Mouse (Mus musculus) urinary bladder, postnatal 14 days (tissue): ENCODE data around the gene Ppp5c.

ENCODE experiments used
- DNase-seq: peaks from one replicate; pipeline ENCODE4 v3.0.0; 2021; ENCODE audit warnings: low spot score

The Ppp5c gene

GRCm38 (mm10) chr7:17054325-17054989, 26.7 kb upstream of the Ppp5c start:
- DNase-seq, result no peak

DNA sequence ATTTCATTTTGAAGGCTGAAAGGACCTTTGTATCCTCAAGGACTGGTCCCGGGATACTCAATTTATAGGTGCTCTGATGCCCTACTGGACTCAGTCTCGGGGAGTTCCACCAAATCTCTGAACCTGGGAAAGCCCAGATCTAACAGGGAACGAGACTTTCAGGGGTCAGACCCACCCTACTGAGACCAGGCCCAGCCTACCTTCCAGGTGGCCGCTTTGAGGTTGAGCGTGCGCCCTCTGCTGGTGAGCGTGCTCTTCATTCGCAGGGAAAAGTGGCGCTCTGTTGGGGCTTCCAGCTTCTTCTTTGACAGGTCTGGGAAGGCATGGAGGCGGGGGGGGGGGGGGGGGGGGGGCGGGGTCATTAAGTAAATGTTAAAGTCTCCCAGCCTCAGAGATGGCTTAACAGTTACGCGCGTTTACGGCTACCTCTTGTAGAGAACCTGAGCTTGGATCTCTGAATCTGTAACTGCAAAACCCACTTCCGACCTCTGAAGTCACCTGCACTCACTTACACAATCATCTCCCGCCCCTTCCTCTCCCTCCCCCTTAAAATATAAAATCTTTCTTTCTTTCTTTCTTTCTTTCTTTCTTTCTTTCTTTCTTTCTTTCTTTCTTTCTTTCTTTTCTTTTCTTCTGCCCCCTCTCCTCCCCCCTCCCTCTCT, 23.3 kb upstream of the Ppp5c start:
- peak; percentile 67 for DNase-seq

DNA sequence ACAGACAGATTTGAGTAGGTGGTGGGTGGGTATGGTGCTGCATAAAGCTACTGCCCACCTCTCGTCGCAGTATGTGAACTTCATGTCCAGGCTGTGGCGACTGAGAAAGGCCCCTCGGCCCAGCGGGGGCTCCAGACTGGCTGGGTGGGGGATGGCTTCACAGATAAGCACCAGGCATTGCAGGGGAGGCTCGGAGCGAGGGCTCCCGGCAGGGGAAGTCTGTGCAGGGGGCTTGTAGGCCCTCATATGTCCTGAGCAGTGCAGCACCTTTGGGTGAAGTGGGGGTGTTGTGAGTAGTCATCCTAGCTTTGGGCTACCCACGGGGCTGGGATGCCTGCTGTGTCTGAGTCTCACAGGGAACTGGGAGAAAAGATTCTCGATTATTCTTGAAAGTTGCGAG, 22.8 kb upstream of the Ppp5c start:
- no peak for DNase-seq

DNA sequence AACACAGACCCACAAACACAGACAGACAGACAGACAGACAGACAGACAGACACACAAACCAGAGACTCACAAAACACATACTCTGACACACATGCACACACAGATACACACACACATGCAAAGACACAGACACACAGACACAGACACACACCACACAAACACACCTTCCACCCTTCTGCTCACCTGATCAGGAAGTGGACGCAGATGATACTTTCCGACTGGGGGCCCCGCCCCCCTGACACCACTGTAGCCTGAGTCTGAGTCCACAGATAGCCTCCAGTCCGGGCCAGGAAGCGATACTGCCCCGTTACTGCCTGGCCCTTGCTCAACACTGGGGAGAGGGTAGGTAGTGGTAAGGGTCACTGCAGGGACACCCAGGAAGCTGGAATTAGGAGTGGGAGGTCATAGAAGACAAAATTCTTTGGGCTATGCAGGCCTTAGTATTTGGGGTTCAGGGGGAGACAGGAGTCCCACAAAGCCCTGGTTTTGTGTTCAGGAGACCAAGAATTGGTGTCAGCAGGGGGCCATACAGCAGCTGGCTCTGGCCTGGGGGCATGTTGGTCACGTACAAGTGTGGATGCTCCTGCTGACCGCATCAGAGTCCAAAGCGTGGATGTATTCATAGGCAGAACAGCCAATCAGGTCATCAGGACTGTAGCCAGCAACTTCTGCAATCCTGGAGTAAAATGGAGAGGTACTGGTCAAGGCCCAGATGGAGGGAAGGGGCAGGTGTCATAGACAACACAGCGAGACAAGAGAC, 20.9 kb upstream of the Ppp5c start:
- DNase-seq, result no peak

- DNase-seq, result no peak
These were observed 19.4 kb upstream of the Ppp5c start for GRCm38 (mm10) chr7:17047041-17047682.

GRCm38 (mm10) chr7:17045743-17046142, 18.0 kb upstream of the Ppp5c start:
- no peak for DNase-seq

DNA sequence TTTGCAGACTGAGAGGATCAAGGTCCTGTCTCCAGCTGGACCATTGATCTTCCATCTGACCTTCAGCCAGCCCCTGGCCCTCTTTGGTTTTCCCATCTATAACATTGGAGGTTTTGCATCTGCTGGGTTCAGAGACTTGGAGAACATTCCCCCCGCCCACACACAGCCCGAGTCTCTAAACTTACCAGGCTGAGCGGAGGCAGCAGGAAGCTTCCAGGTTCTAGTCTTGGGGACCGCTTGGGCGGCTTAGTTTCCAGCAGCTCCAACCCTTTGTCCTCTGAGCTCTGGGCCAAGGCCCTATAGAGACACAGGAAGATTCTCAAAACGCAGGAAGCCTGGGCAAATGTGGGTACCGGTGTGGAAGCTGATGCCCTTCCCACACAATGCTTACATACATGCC, 11.6 kb upstream of the Ppp5c start:
- no peak for DNase-seq

- DNase-seq, result no peak
These were observed 10.4 kb upstream of the Ppp5c start for GRCm38 (mm10) chr7:17038018-17038695.

GRCm38 (mm10) chr7:17030239-17030638, 2.5 kb upstream of the Ppp5c start:
- DNase-seq, result no peak

DNA sequence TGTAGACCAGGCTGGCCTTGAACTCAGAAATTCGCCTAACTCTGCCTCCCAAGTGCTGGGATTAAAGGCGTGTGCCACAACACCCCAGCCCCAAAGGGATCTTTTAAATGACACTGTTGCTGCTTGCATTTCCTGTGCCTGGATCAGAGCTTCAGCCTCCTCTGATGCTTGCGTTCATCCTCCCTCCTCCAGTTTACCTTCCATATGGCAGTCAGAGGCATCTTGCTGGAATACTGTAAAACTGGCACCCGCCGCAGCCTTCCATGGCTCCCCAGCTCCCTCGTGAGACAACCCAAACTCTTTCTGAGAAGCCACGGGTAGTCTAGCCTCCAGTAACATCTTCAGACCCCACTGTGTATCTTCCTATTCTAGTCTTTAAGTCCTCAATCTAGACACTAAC, 1.2 kb upstream of the Ppp5c start:
- DNase-seq, result no peak

DNA sequence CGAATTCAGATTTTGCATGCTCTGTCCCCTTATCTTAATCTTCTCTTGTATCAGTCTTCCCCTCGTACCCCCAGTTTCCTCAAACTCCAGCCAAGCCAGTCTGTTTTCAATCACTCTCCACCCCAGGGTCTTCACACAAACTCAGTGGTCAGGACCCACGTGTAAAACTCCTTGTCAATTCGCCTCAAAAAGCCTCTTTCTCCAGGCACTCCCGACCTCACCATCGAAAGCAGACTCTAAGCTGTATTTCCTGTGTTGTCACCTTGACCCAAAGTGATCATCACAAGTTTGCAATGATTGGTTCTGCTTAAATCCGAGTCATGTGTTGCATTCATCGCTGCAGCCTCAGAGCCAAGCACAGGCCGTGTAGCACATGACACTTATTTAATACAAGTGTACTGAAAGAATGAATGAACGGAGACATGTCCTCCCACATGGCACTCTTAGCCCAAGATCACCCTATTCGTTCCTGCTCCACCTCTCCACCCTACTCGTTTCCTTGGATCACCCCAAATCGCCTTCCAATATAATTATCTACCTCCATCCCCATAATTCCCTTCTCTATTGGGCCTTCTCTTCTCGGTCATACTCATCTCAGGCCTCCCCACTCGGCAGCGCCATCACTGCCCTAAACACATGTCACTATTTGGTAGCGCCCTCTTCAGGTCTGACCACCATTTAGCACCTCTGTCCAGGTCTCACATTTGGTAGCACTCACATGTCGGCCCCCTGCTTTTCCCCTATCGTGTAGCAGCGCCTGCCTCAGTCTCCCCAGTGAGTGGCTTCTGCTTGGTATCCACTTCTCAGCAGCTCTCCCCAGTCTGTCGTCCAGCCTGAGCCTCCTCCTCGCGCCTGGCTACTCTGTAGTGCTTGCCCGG, 775 bp downstream of the Ppp5c start:
- DNase-seq, result no peak

- no peak for DNase-seq
These were observed 1.7 kb downstream of the Ppp5c start for GRCm38 (mm10) chr7:17025896-17026622.

DNA sequence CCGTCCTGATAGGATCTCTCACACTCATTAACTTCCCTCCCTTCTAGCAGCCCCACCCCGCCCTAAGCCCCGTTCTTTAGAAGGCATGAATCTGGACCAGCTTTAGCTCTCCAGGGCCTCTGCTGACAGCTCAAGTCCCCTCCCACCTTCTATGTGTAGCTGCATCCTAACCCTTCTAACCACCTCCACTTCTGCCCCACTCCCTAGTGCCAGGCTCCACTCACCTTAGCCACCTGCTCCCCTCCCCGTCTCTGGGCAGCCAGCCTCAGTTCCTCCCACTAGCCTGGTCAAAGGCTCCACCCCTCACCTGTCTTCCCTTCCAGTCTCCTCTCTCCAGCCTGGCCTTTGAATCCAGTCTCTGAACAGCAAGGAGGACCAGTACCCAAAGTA, 2.2 kb downstream of the Ppp5c start:
- no peak for DNase-seq

DNA sequence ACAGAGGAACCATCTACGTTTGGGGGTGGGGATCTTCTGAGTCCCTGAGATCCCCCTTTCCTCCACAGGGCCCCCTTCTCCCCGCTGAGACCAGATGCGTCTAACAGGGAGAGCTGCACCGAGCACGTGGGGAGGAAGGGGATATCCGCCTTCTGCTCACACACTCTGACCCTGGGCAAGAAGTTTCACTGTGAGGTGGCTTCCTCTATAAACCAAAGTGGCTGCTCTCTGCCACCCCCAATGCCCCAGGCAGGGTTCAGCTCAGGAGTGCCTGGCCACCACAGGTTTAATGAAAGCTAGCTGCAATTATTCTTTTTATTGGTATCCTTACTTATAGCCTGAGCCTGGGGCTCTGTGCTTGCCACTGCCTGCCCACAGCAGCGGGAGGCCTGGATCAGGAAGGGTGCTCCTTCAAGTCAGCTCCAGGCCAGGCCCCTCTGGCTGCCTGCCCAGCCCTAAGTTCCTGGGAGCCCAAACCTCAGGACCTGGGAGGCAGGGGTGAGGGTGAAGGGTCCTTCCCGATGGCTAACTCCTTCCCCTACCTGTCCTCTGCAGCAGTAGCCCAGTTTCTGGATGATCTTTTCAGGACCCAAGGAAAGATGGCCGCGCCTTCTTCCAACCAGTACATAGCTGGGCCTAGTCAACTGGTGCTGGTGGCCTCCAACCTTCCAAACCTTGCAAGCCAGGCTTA, 2.8 kb downstream of the Ppp5c start:
- peak; percentile 54 for DNase-seq

DNA sequence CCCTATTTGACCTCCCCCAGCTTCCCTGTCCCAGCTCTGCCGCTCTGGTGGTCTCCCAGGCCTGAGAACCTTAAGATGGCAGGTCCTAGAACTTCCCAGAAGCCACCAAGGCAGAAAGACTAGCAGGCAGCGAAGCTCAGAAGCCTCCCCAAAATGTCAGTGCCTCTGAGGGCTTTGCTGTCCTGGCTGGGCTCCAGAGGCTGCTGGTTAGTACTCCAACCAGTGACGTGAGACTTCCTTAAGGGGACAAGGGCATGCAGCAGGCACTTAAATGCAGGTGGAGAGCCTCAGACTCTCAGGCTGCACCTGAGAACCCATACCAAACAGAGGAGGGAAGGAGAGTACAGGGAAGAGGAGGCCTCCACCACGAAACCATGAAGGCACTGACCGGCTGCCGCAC, 3.6 kb downstream of the Ppp5c start:
- peak; percentile 27 for DNase-seq

- no peak for DNase-seq
These were observed 4.0 kb downstream of the Ppp5c start for GRCm38 (mm10) chr7:17023701-17024100.

DNA sequence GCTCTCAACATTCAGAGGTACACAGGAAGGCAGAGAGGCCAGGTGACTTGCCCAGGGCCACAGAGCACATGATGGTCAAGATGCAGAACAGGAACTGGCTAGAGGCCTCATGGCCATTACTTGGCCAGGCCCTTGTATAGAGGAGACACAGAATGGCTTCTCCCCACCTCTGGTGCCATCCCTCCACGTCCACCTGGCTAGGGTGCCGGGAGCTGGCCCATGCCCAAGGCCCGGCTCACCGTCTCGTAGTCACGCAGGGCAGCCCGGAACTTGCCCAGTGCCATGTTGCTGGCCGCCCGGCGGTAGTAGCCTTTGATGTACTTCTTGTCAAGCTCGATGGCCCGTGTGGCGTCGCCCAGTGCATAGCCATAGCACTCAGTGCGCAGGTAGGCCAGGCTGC, 5.5 kb downstream of the Ppp5c start:
- DNase-seq, result no peak

- DNase-seq, result no peak
These were observed 8.1 kb downstream of the Ppp5c start for GRCm38 (mm10) chr7:17019426-17020166.

DNA sequence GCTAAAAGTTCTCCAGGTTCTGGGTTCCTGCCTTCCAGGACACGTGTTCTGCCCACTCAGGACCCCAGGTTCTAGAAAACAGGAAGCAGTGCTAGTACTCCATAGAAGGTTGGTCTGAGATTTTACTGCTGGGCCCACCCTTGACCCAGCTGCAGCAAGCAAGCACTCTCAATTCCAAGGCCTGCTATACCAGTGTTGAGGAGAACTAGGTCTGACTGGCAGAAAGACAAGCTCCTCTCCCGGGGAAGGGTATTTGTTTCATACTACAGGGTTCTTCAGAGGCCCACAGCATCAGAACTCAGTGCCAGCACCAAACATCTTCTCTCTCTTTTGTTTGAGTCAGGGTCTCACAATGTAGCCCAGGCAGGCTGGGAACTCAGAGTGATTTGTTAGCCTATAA, 9.8 kb downstream of the Ppp5c start:
- DNase-seq, result no peak
